Mouse (Mus musculus) small intestine, adult 2 months (tissue): ENCODE results near the gene Tnpo1. TPM values are rescaled to one million over a fixed set of nuclear protein-coding genes. Genes with fewer than 3 reads are reported as not detected.

ENCODE experiments used
- H3K27ac ChIP-seq: fragments of 200-500 bp; 2 replicates; pipeline ENCODE4 v1.5.1; 2012; ENCODE audit warnings: low read depth, low read length, control low read depth, inconsistent platforms; ENCODE audit not compliant: insufficient read depth
- H3K27me3 ChIP-seq: fragments of 200-500 bp; 2 replicates; pipeline ENCODE4 v1.6.1; 2012; ENCODE audit warnings: mild to moderate bottlenecking, moderate library complexity, low read length, inconsistent platforms; ENCODE audit not compliant: control insufficient read depth, insufficient read depth
- H3K36me3 ChIP-seq: fragments of 200-500 bp; 2 replicates; pipeline ENCODE4 v1.6.1; 2012; ENCODE audit warnings: mild to moderate bottlenecking, low read length, control low read depth, inconsistent platforms; ENCODE audit not compliant: control insufficient read depth, insufficient read depth
- H3K4me1 ChIP-seq: fragments of 200-500 bp; 2 replicates; pipeline ENCODE4 v1.6.1; 2012; ENCODE audit warnings: low read length, inconsistent platforms, mixed read lengths; ENCODE audit not compliant: control insufficient read depth, insufficient read depth, insufficient read length
- H3K4me3 ChIP-seq: fragments of 200-500 bp; 2 replicates; pipeline ENCODE4 v1.5.1; 2012; ENCODE audit warnings: low read depth, mild to moderate bottlenecking, control low read depth, inconsistent platforms, low read length, moderate library complexity
- CTCF ChIP-seq: fragments of 200-500 bp; IDR thresholded peaks from 2 replicates; pipeline ENCODE4 v1.5.1; 2012; ENCODE audit warnings: low read depth, mild to moderate bottlenecking, control low read depth, inconsistent platforms, low read length, moderate library complexity, mixed read lengths; ENCODE audit not compliant: insufficient replicate concordance, insufficient read length; ENCODE audit errors: extremely low read depth
- POLR2A ChIP-seq: fragments of 200-500 bp; IDR thresholded peaks from 2 replicates; pipeline ENCODE4 v1.6.1; 2012; ENCODE audit warnings: low read depth, mild to moderate bottlenecking, control low read depth, inconsistent platforms, low read length, moderate library complexity
- WGBS: fragments of 180-500 bp; shearing (Covaris S2); methylation state at CpG from one replicate; pipeline ENCODE4 v1.1.7; 2018; 5-methylcytosine and 5-hydroxymethylcytosine counted together
- polyA plus RNA-seq: library from polyadenylated mRNA; depleted of rRNA; stranded (reverse); fragments of >200 nt; gene quantifications from 2 replicates; pipeline ENCODE4 v1.2.3, GENCODE M21; 2012

Gene Tnpo1
- polyA plus RNA-seq, 1 experiment = 10.7 TPM

- Histone ChIP-seq H3K27me3 (no peaks in the 10 kb centered on the region), H3K27ac (no peak overlapping the region), H3K4me1 (no peaks in the 10 kb centered on the region), H3K4me3 (no peak overlapping the region), H3K36me3 (peaks cover 53% of the 10 kb centered on the region)
- TF ChIP-seq POLR2A = no peak
- no peak for TF ChIP-seq CTCF
- WGBS = 90% methylated on average over 6 of the region's 6 CpGs
These were observed 46.8 kb downstream of the Tnpo1 start for GRCm38 (mm10) chr13:98879422-98879821.

GRCm38 (mm10) chr13:98877165-98877564 is 49.0 kb downstream of the Tnpo1 start:
- H3K27ac ChIP-seq = no peak overlapping the region
- no peak overlapping the region for H3K4me3 ChIP-seq
- 91% methylated on average over 2 of the region's 2 CpGs for WGBS
- TF ChIP-seq CTCF = no peak
- TF ChIP-seq POLR2A = no peak
- no peaks in the 10 kb centered on the region for H3K4me1 ChIP-seq
- H3K27me3 ChIP-seq = no peaks in the 10 kb centered on the region
- peaks cover 48% of the 10 kb centered on the region for H3K36me3 ChIP-seq

GRCm38 (mm10) chr13:98874727-98875126 is 51.5 kb downstream of the Tnpo1 start:
- no peak for TF ChIP-seq POLR2A
- TF ChIP-seq CTCF = no peak
- Histone ChIP-seq H3K4me3 (no peak overlapping the region), H3K4me1 (no peaks in the 10 kb centered on the region; the same call in 1 of the 2 replicates), H3K36me3 (peaks cover 55% of the 10 kb centered on the region), H3K27ac (no peak overlapping the region), H3K27me3 (no peaks in the 10 kb centered on the region)
- 77% methylated on average over 3 of the region's 3 CpGs for WGBS

GRCm38 (mm10) chr13:98872273-98872847 is 53.8 kb downstream of the Tnpo1 start:
- H3K36me3 ChIP-seq = peaks cover 50% of the 10 kb centered on the region
- 85% methylated on average over 7 of the region's 7 CpGs for WGBS
- H3K4me3 ChIP-seq = no peak overlapping the region
- H3K27ac ChIP-seq = no peak overlapping the region
- TF ChIP-seq CTCF (no peak), POLR2A (no peak)
- H3K4me1 ChIP-seq = no peaks in the 10 kb centered on the region; the same call in 1 of the 2 replicates
- no peaks in the 10 kb centered on the region for H3K27me3 ChIP-seq

- no peaks in the 10 kb centered on the region for H3K27me3 ChIP-seq
- no peak for TF ChIP-seq POLR2A
- TF ChIP-seq CTCF = no peak
- no peak overlapping the region for H3K4me3 ChIP-seq
- no peak overlapping the region for H3K27ac ChIP-seq
- peaks cover 52% of the 10 kb centered on the region for H3K36me3 ChIP-seq
- 57% methylated on average over 1 of the region's 1 CpGs for WGBS
- no peaks in the 10 kb centered on the region; the same call in 1 of the 2 replicates for H3K4me1 ChIP-seq
These were observed 54.9 kb downstream of the Tnpo1 start for GRCm38 (mm10) chr13:98871263-98871662.

- peaks cover 60% of the 10 kb centered on the region for H3K36me3 ChIP-seq
- no peak overlapping the region for H3K27ac ChIP-seq
- TF ChIP-seq POLR2A (no peak), CTCF (no peak)
- no peaks in the 10 kb centered on the region for H3K27me3 ChIP-seq
- no peaks in the 10 kb centered on the region; the same call in 1 of the 2 replicates for H3K4me1 ChIP-seq
- no peak overlapping the region for H3K4me3 ChIP-seq
- 74% methylated on average over 9 of the region's 9 CpGs for WGBS
These were observed 57.8 kb downstream of the Tnpo1 start for GRCm38 (mm10) chr13:98868236-98868923.

GRCm38 (mm10) chr13:98867810-98868209 is 58.4 kb downstream of the Tnpo1 start:
- Histone ChIP-seq H3K27me3 (no peaks in the 10 kb centered on the region), H3K4me1 (no peaks in the 10 kb centered on the region; the same call in 1 of the 2 replicates), H3K36me3 (peaks cover 63% of the 10 kb centered on the region), H3K27ac (no peak overlapping the region), H3K4me3 (no peak overlapping the region)
- 21% methylated on average over 2 of the region's 2 CpGs for WGBS
- TF ChIP-seq CTCF = peak; percentile 65; the same call in 1 of the 2 replicates
- no peak for TF ChIP-seq POLR2A
